Mouse (Mus musculus) thymus, postnatal 14 days (tissue): ENCODE data around the gene Robo1.

Experiments used
- DNase-seq: peaks from one replicate; pipeline ENCODE4 v3.0.0; 2021

The Robo1 gene

GRCm38 (mm10) chr16:73011313-73011712 is 703.2 kb downstream of the Robo1 start:
- DNase-seq = no peak

GRCm38 (mm10) chr16:73012926-73013325 is 704.8 kb downstream of the Robo1 start:
- no peak for DNase-seq

- DNase-seq = no peak
Observed at GRCm38 (mm10) chr16:73014544-73014943, 706.4 kb downstream of the Robo1 start.

- no peak for DNase-seq
Observed at GRCm38 (mm10) chr16:73015976-73016375, 707.9 kb downstream of the Robo1 start.

- no peak for DNase-seq
Observed at GRCm38 (mm10) chr16:73016801-73017200, 708.7 kb downstream of the Robo1 start.

- DNase-seq = no peak
Observed at GRCm38 (mm10) chr16:73024326-73024725, 716.2 kb downstream of the Robo1 start.

- no peak for DNase-seq
Observed at GRCm38 (mm10) chr16:73027692-73028091, 719.6 kb downstream of the Robo1 start.

- no peak for DNase-seq
Observed at GRCm38 (mm10) chr16:73030999-73031398, 722.9 kb downstream of the Robo1 start.

- DNase-seq = no peak
Observed at GRCm38 (mm10) chr16:73035210-73035985, 727.3 kb downstream of the Robo1 start.

GRCm38 (mm10) chr16:73038552-73038951 is 730.4 kb downstream of the Robo1 start:
- DNase-seq = no peak

- DNase-seq = no peak
Observed at GRCm38 (mm10) chr16:73062461-73062860, 754.4 kb downstream of the Robo1 start.

GRCm38 (mm10) chr16:73067782-73068181 is 759.7 kb downstream of the Robo1 start:
- no peak for DNase-seq

GRCm38 (mm10) chr16:73072047-73072446 is 763.9 kb downstream of the Robo1 start:
- no peak for DNase-seq

GRCm38 (mm10) chr16:73072883-73073282 is 764.8 kb downstream of the Robo1 start:
- no peak for DNase-seq

GRCm38 (mm10) chr16:73082420-73082819 is 774.3 kb downstream of the Robo1 start:
- DNase-seq = no peak

GRCm38 (mm10) chr16:73083077-73083476 is 775.0 kb downstream of the Robo1 start:
- no peak for DNase-seq
